Mouse (Mus musculus) MEL (cell line): ENCODE measurements around the gene Hmg20b.

Experiments
- BHLHE40 ChIP-seq: IDR thresholded peaks from 2 replicates; pipeline ENCODE4 v1.6.1; 2012; ENCODE audit warnings: low read depth, mild to moderate bottlenecking, inconsistent platforms, low read length, improper control_type of control experiment, borderline replicate concordance
- CTCF ChIP-seq, 3 experiments: IDR thresholded peaks in 2 of 3; conservative IDR thresholded peaks in 1 of 3; 2 replicates each; pipeline ENCODE4 v1.5.1; 2011 to 2012; ENCODE audit warnings: low read length in 3 of 3, low read depth in 2 of 3, mild to moderate bottlenecking in 2 of 3, improper control_type of control experiment in 1 of 3, inconsistent platforms in 1 of 3, mixed read lengths in 1 of 3, moderate library complexity in 1 of 3; ENCODE audit not compliant: control insufficient read depth in 1 of 3, insufficient read depth in 1 of 3, poor library complexity in 1 of 3, severe bottlenecking in 1 of 3
- JUND ChIP-seq: IDR thresholded peaks from 2 replicates; pipeline ENCODE4 v1.6.1; 2011; ENCODE audit warnings: low read depth, mild to moderate bottlenecking, improper control_type of control experiment, low read length
- MYC ChIP-seq: IDR thresholded peaks from 2 replicates; pipeline ENCODE4 v1.6.1; 2011; ENCODE audit warnings: low read depth, mild to moderate bottlenecking, low read length, improper control_type of control experiment, moderate library complexity
- NRF1 ChIP-seq: IDR thresholded peaks from 2 replicates; pipeline ENCODE4 v1.6.1; 2014; ENCODE audit warnings: low read depth, mild to moderate bottlenecking, inconsistent platforms, low read length, improper control_type of control experiment, moderate library complexity; ENCODE audit not compliant: poor library complexity, insufficient read depth, severe bottlenecking
- TCF12 ChIP-seq: IDR thresholded peaks from 2 replicates; pipeline ENCODE4 v1.6.1; 2014; ENCODE audit warnings: low read depth, mild to moderate bottlenecking, inconsistent platforms, low read length, improper control_type of control experiment, moderate library complexity

GRCm38 (mm10) chr10:81349961-81350350 lies 324 bp downstream of the Hmg20b start:
- TF ChIP-seq BHLHE40 (no peak), NRF1 (no peak), TCF12 (no peak), JUND (no peak), CTCF (IDR thresholded peaks at IDR 0.05 in 2 of 3, conservative IDR thresholded peaks at IDR 0.05 in 1 of 3; ENCODE audit: control insufficient read depth in 1 of 3, insufficient read depth in 1 of 3, low read depth in 2 of 3, low read length in 3 of 3, poor library complexity in 1 of 3, severe bottlenecking in 1 of 3) (no peak), MYC (no peak)
